Mouse (Mus musculus) MEL (cell line): Measurements from ENCODE around the gene Ovol1.

ENCODE experiments used
- BHLHE40 ChIP-seq: IDR thresholded peaks from 2 replicates; pipeline ENCODE4 v1.6.1; 2012; ENCODE audit warnings: low read depth, mild to moderate bottlenecking, inconsistent platforms, low read length, improper control_type of control experiment, borderline replicate concordance
- CTCF ChIP-seq, 3 experiments: IDR thresholded peaks in 2 of 3; conservative IDR thresholded peaks in 1 of 3; 2 replicates each; pipeline ENCODE4 v1.5.1; 2011 to 2012; ENCODE audit warnings: low read length in 3 of 3, low read depth in 2 of 3, mild to moderate bottlenecking in 2 of 3, improper control_type of control experiment in 1 of 3, inconsistent platforms in 1 of 3, mixed read lengths in 1 of 3, moderate library complexity in 1 of 3; ENCODE audit not compliant: control insufficient read depth in 1 of 3, insufficient read depth in 1 of 3, poor library complexity in 1 of 3, severe bottlenecking in 1 of 3
- ELF1 ChIP-seq: IDR thresholded peaks from 2 replicates; pipeline ENCODE4 v1.6.1; 2014; ENCODE audit warnings: low read depth, mild to moderate bottlenecking, inconsistent platforms, low read length, improper control_type of control experiment, moderate library complexity
- EP300 ChIP-seq, 2 experiments: IDR thresholded peaks; 2 replicates each; pipeline ENCODE4 v1.6.1; 2011; ENCODE audit warnings: improper control_type of control experiment in 2 of 2, low read length in 2 of 2, low read depth in 1 of 2, mild to moderate bottlenecking in 1 of 2
- MAX ChIP-seq: IDR thresholded peaks from 2 replicates; pipeline ENCODE4 v1.6.1; 2011; ENCODE audit warnings: low read length, improper control_type of control experiment
- MXI1 ChIP-seq: IDR thresholded peaks from 2 replicates; pipeline ENCODE4 v1.6.1; 2011; ENCODE audit warnings: mild to moderate bottlenecking, low read depth, low read length, improper control_type of control experiment
- MYB ChIP-seq: IDR thresholded peaks from 2 replicates; pipeline ENCODE4 v1.6.1; 2011; ENCODE audit warnings: mild to moderate bottlenecking, low read depth, low read length, improper control_type of control experiment
- POLR2A ChIP-seq, 2 experiments: IDR thresholded peaks; 2 replicates each; pipeline ENCODE4 v1.6.1; 2011 to 2012; ENCODE audit warnings: low read length in 2 of 2, mild to moderate bottlenecking in 2 of 2, control low read depth in 1 of 2, improper control_type of control experiment in 1 of 2, low read depth in 1 of 2, moderate library complexity in 1 of 2; ENCODE audit not compliant: control insufficient read depth in 1 of 2, insufficient read depth in 1 of 2, poor library complexity in 1 of 2
- SIN3A ChIP-seq: IDR thresholded peaks from 2 replicates; pipeline ENCODE4 v1.6.1; 2012; ENCODE audit warnings: low read length, improper control_type of control experiment, inconsistent platforms
- SMC3 ChIP-seq: IDR thresholded peaks from 2 replicates; pipeline ENCODE4 v1.6.1; 2011; ENCODE audit warnings: low read depth, low read length, improper control_type of control experiment
- USF1 ChIP-seq: IDR thresholded peaks from 2 replicates; pipeline ENCODE4 v1.6.1; 2014; ENCODE audit warnings: low read depth, mild to moderate bottlenecking, inconsistent platforms, low read length, improper control_type of control experiment, moderate library complexity
- ZMIZ1 ChIP-seq: IDR thresholded peaks from 2 replicates; pipeline ENCODE4 v1.6.1; 2012; ENCODE audit warnings: low read depth, mild to moderate bottlenecking, inconsistent platforms, low read length, improper control_type of control experiment, moderate library complexity

DNA sequence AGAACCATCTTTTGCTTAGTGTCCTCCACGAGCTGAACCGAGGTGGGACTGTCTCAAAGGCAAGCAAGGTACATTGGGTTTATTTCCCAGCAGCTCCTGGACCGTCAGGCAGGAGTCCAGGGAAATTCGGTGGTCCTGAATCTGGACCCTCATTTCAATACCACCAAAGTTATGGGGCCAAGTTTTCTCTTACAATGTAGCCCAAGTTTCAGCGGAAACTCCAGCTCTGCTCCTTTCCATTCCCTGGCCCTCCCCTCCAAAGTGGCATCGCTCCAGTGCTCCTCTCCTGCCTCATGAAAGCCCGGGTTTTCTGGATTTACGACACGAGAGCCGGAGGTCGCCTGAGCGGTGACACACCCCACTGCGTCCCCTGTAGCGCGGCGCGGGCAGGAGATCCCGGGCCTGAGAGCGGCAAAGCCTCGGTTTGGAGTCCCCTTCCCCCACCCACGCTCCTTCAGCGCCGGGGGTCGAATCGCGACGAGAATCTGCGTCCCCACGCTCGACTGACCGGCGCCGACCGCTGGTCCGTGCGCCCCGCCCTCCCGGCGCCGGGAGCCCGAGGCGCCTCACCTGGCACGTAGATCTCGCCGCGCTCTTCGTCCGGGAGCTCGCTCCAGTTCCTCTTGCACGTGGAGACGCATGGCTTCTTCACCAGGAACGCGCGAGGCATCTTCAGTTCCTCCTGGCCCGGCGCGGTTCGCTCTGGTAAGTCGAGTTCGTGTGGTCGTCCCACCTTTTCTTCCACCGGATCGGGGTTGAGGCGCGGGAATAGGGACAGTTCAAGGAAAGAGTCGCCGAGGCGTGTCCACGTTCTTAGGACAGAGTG lies 602 bp downstream of the Ovol1 start:
- TF ChIP-seq SMC3, result no peak
- TF ChIP-seq CTCF (IDR thresholded peaks at IDR 0.05 in 2 of 3, conservative IDR thresholded peaks at IDR 0.05 in 1 of 3; ENCODE audit: control insufficient read depth in 1 of 3, insufficient read depth in 1 of 3, low read depth in 2 of 3, low read length in 3 of 3, poor library complexity in 1 of 3, severe bottlenecking in 1 of 3), result no peak
- TF ChIP-seq USF1, result no peak
- no peak for TF ChIP-seq POLR2A (IDR thresholded peaks at IDR 0.05; ENCODE audit: control insufficient read depth in 1 of 2, insufficient read depth in 1 of 2, low read depth in 1 of 2, low read length in 2 of 2, poor library complexity in 1 of 2)
- TF ChIP-seq EP300 (IDR thresholded peaks at IDR 0.05; ENCODE audit: low read depth in 1 of 2, low read length in 2 of 2), result no peak
- no peak for TF ChIP-seq MYB
- TF ChIP-seq SIN3A, result no peak
- no peak for TF ChIP-seq MXI1
- no peak for TF ChIP-seq BHLHE40
- no peak for TF ChIP-seq MAX
- TF ChIP-seq ELF1, result no peak
- no peak for TF ChIP-seq ZMIZ1
